Mouse (Mus musculus): ENCODE measurements around the gene Fcgr1. TPM values are rescaled to one million over a fixed set of nuclear protein-coding genes. Genes with fewer than 3 reads are reported as not detected.
"Not testable (repeated sequence)": the region's sequence is repeated elsewhere in the genome, so short reads cannot be mapped to it uniquely, and the experiment has no call there.

Gene Fcgr1
- 1 to 10 TPM in 1 of 2 experiments, under 1 TPM in 1; 0.56 to 1.2 TPM for total RNA-seq (2021)
- long read RNA-seq, experiment 1, result 0 reads
- long read RNA-seq, experiment 2, result 0 reads

GRCm38 (mm10) chr3:96293787-96294186 is at the start of gene Fcgr1:
Gene Fcgr1 (minus strand): TSS chr3:96293969.
- DNase-seq, result no peak

GRCm38 (mm10) chr3:96342652-96343051 is 48.9 kb upstream of the Fcgr1 start:
- not testable (repeated sequence) for DNase-seq

- DNase-seq, result not testable (repeated sequence)
Observed at GRCm38 (mm10) chr3:96342100-96342499, 48.3 kb upstream of the Fcgr1 start.

- no peak for DNase-seq
Observed at GRCm38 (mm10) chr3:96340611-96341312, 47.0 kb upstream of the Fcgr1 start.

- no peak for DNase-seq
Observed at GRCm38 (mm10) chr3:96338849-96339480, 45.2 kb upstream of the Fcgr1 start.

- DNase-seq, result no peak
Observed at GRCm38 (mm10) chr3:96338043-96338442, 44.3 kb upstream of the Fcgr1 start.

- no peak for DNase-seq
Observed at GRCm38 (mm10) chr3:96337269-96337668, 43.5 kb upstream of the Fcgr1 start.

- no peak for DNase-seq
Observed at GRCm38 (mm10) chr3:96336636-96337035, 42.9 kb upstream of the Fcgr1 start.

GRCm38 (mm10) chr3:96335591-96335990 is 41.8 kb upstream of the Fcgr1 start:
- no peak for DNase-seq

- no peak for DNase-seq
Observed at GRCm38 (mm10) chr3:96335163-96335550, 41.4 kb upstream of the Fcgr1 start.

- no peak for DNase-seq
Observed at GRCm38 (mm10) chr3:96334175-96335162, 40.7 kb upstream of the Fcgr1 start.

- no peak for DNase-seq
Observed at GRCm38 (mm10) chr3:96333396-96334174, 39.8 kb upstream of the Fcgr1 start.

- no peak for DNase-seq
Observed at GRCm38 (mm10) chr3:96332631-96333395, 39.0 kb upstream of the Fcgr1 start.

GRCm38 (mm10) chr3:96332000-96332399 is 38.2 kb upstream of the Fcgr1 start:
- DNase-seq, result no peak

- DNase-seq, result no peak
Observed at GRCm38 (mm10) chr3:96331438-96331837, 37.7 kb upstream of the Fcgr1 start.

- DNase-seq, result no peak
Observed at GRCm38 (mm10) chr3:96330603-96331002, 36.8 kb upstream of the Fcgr1 start.

- no peak for DNase-seq
Observed at GRCm38 (mm10) chr3:96330181-96330580, 36.4 kb upstream of the Fcgr1 start.

- no peak for DNase-seq
Observed at GRCm38 (mm10) chr3:96328730-96329387, 35.1 kb upstream of the Fcgr1 start.

GRCm38 (mm10) chr3:96328060-96328729 is 34.4 kb upstream of the Fcgr1 start:
- DNase-seq, result peak; percentile 28

GRCm38 (mm10) chr3:96327647-96328046 is 33.9 kb upstream of the Fcgr1 start:
- DNase-seq, result no peak

Data from gastrocnemius, postnatal 10 days (tissue).